Mouse (Mus musculus): ENCODE results near the gene Lmna.

DNA sequence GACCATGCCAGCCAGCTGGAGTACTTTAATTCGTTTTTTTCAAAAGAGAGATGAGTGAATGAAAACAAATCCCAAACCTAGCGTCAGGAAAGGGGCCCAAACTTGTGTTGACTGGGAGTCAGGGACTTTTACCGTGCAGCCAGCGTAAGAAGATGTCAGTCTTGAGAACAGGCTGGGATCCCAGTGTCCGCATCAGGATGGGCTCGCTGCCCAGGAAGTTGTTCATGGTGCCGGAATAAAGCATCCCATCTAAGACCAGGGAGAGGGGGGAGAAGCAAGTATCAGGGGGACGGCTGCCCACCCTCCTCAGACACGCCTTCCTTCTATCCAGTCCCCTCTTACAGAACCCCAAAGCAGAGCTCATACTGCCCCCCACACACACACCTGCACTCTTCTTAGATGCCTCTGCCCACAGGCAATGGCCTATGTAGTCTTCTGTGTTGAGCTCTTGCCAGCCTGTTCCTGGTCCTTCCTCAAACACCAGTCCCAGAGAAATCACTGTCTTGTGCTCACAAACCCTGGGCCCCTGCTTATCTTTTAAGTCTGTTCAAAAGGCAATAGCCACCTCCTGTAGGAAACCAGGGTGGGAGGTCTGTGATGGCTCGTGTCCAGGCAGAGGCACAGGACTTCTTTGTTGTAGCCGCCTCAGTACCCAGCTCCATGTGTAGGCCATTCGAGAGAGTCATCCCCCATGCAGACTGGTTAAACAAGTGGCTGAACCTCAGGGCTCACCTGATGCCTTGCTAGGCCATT, 59.2 kb downstream of the Lmna start:
- TF ChIP-seq CTCF (IDR thresholded peaks at IDR 0.05 in 2 of 3, conservative IDR thresholded peaks at IDR 0.05 in 1 of 3; ENCODE audit: control insufficient read depth in 1 of 3, insufficient read depth in 1 of 3, low read depth in 2 of 3, low read length in 3 of 3, poor library complexity in 1 of 3, severe bottlenecking in 1 of 3): no peak
- TF ChIP-seq KAT2A (conservative IDR thresholded peaks at IDR 0.05; ENCODE audit: low read depth, low read length): no peak
- no peak for TF ChIP-seq MAX (IDR thresholded peaks at IDR 0.05; ENCODE audit: low read length)
- no peak for TF ChIP-seq GATA1 (IDR thresholded peaks at IDR 0.05; ENCODE audit: low read depth, low read length)
- no peak for TF ChIP-seq UBTF (IDR thresholded peaks at IDR 0.05; ENCODE audit: borderline replicate concordance, insufficient read depth, low read depth, low read length)
- TF ChIP-seq EP300 (IDR thresholded peaks at IDR 0.05; ENCODE audit: low read depth in 1 of 2, low read length in 2 of 2): no peak
- TF ChIP-seq RAD21 (IDR thresholded peaks at IDR 0.05; ENCODE audit: low read depth, low read length): no peak
- no peak for TF ChIP-seq ZC3H11A (IDR thresholded peaks at IDR 0.05; ENCODE audit: low read depth, low read length)

Data from MEL (cell line).